Mouse (Mus musculus) cerebellum, postnatal 10 days (tissue): ENCODE measurements at regions not wholly inside any gene's neighbourhood (a gene's known extent, or its start where the extent isn't known, plus 50 kb on each side); places are given as distances from the start of the nearest gene placed in this dataset.

ENCODE experiments used
- DNase-seq, 2 experiments: peaks; one replicate each; pipeline ENCODE4 v3.0.0; 2021; ENCODE audit warnings: mixed read lengths in 2 of 2

DNA sequence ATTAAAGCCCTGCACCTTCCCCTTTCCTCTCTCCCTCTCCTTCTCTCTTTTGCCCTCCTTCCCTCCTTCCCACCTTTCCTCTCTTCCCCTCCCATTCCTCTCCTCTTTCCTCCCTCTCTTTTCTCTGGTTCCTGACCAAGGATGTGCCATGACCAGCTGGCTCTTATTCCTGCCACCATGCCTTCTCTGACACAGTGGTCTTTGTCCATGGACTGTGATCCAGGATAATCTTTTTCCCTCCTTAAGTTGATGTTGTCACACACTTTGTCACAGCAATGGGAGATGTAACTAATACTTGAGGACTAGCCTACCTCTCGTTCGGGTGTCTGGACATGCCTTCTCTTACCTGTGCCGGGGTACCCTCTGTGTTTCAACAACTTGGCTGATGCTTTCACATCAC, 86.4 kb downstream of the Anapc4 start:
- DNase-seq = peak; percentile 24 to 44

DNA sequence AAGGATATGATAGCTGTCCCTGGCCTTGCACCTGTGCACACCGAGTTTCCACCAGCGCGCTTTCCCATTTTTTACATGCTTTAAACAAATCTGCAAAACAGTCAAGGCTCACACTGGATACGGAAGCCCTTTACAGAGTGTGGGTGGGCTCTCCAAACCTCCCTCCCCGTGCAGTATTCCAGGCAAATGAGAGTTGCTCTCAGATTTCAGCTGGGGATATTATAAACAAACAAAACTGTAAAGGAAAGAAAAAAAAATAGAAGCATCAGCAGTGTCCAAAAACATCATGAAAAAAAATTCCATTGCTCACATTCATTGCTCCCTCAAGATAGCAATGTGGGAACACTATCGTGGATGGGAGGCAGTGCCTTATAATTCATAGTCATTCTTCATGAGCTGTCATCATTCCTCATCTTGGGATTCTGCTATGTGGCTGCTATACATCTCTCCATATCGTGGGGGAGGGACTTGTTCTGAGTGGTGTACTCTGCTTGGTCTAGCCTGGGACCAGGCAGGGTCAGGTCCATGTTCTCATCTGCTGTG, 87.0 kb downstream of the Anapc4 start:
- DNase-seq = peak in 1 of 2 experiments; percentile 31

- DNase-seq = no peak
Observed at GRCm38 (mm10) chr5:52925006-52925405, 91.2 kb downstream of the Anapc4 start.

DNA sequence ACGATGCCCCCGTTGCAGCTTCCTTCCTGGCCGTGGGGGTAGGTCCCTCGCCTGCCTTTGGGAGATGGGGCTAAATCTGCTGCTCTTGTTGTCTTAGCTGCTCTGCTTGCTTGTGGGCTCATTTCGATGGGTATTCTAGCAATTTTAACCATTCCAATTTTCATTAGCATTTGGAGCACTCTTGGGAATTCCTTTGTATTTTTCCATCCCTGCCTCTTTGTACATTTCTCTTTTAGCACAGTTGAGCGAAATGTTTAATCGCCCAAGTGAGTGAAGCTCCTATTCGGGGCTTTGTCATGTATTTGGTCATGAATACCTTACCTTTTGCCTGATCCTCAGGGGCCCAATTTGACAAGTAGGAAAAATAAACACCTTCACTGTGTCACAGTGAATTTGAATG, 95.9 kb downstream of the Anapc4 start:
- no peak for DNase-seq

- DNase-seq = peak; percentile 20 to 27
Observed at GRCm38 (mm10) chr5:52933291-52933690, 99.5 kb downstream of the Anapc4 start.

DNA sequence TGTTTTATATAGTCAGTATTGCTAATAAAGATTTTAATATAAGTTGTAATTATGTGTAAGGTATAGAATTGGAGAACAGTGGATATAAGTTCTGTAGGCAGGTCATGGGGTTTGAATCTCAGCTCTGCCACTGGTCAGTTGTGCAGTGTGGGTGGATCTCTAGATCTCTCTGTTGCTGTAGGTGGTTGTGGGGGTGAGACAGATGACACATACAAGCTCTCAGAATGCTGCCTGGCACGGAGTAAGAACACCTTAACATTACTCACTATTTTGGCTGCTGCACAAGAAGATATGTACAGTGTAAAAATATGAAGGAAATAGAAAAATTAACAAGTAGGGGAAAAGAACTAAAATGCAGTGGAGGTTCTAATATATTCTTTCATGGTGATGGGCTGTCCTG, 100.3 kb upstream of the Slc34a2 start:
- no peak for DNase-seq

DNA sequence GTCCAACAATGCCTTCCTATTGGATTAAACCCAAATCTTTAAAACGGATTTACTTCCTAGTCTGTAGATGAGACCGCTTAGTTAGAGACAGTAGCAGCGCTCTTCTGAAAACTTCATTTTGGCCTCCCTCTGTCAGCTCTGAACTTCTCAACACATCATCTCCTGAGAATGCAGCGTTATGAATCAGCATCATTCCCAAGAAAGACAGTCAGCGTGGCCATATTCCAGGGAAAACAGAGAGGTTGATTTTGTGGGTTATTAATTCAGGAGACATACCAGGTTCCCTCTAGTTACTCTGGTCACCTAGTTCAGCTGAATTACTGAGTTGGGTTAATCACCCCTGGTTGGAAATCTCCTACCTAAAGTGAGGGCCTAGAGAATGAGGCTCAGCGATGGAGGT, 97.9 kb upstream of the Slc34a2 start:
- no peak for DNase-seq

- no peak for DNase-seq
Observed at GRCm38 (mm10) chr5:52940645-52941044, 97.2 kb upstream of the Slc34a2 start.

DNA sequence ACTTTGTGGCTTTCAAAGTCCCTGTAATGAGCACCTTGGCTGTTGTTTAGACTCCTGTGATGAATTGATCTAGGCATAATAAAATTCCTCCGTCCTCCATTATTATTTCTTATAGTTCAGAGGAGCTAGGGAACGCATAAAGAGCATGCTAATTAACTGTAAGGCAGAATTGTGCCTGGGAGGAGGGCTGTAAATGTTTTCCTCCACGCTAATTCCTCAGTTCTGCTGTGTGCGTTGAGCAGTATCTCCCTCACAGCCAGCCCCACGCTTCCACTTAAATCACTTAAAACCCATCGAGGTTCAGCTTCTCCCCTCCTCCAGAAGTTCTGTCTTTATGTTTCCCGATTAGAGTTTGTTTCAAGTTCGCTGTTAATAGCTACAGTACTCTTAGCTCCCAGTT, 84.0 kb upstream of the Slc34a2 start:
- no peak for DNase-seq

GRCm38 (mm10) chr5:52954713-52955112, 83.2 kb upstream of the Slc34a2 start:
- DNase-seq = peak in 1 of 2 experiments; percentile 12

- no peak for DNase-seq
Observed at GRCm38 (mm10) chr5:52964209-52964608, 73.7 kb upstream of the Slc34a2 start.

GRCm38 (mm10) chr5:52971811-52972210, 66.1 kb upstream of the Slc34a2 start:
- DNase-seq = no peak

DNA sequence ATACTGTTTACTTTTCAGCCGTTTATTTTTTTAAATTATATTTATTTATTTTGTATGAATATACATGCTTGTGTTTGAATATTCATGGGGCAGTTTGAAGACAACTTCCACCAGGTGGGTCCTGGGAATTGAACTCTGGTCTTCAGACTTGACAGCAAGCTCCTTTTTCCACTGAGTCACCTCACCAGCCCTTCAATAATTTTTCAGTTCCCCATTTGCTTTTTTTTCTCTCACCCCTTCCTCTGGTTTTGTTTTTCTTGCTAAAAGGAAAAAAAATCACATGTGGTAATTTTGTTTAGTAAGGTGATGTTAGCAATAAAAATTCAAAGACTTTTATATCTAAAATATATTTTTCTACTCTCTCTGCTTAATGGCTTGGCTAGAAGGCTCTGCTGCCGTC, 64.9 kb upstream of the Slc34a2 start:
- no peak for DNase-seq

- no peak for DNase-seq
Observed at GRCm38 (mm10) chr5:52975557-52976088, 62.3 kb upstream of the Slc34a2 start.

DNA sequence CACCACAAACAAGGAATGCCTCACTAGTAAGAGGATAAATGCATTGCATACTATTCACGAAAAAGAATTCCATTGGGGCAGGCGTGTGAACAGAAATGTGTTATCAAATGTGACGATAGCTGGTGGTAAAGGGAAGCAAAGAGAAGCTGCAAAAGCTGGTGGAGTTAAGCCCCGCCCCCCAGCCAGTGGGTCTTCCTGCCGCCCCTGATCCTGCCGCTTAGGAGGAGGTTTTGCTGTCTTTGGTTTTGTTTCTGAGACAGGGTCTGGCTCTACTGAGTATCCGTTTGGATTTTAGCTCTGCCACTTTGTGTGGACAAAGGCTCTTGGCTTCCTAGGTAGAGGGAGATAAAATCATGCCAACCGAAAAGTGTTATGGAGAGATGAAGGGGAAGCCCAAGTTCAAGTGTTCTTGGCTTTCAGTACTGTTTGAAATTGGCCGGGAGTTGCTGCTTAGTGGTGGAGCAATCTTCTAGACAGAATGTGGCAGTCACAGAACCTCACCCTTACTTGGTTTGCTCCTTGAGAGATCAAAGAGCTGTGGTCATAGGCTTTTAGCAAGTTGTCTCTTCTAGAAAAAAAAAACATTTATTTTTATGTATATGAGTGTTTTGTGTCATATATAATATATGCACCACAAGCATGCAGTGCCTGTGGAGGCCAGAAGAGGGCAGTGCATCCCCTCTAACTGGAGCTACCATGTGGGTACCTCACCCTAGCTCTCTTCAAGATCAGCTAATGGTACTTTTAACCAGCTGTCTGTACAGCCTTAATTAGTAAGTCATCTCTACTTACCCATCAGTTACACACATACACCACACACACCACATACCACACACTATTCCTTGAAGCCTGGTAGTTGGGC, 59.8 kb upstream of the Slc34a2 start:
- DNase-seq = peak; percentile 36 to 60

- DNase-seq = no peak
Observed at GRCm38 (mm10) chr5:52979458-52979857, 58.4 kb upstream of the Slc34a2 start.

DNA sequence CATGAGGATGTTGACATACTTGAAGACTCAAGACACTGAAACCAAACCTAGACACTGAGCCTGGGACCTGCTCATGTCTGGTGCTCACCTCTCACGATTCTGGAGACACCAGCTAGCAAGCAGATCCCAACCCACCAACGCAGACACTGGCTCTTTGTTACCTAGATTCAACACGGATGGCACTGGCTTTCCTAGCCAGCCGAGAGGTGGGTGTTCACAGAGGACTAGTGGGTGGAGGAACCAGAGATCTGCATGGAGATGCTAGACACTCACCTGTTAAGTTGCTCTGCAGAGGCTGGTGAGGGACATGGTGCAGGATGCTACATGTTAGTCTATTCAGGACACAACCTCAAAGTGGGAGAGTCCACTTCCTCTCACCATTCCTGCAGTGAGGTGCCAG, 55.8 kb upstream of the Slc34a2 start:
- no peak for DNase-seq

DNA sequence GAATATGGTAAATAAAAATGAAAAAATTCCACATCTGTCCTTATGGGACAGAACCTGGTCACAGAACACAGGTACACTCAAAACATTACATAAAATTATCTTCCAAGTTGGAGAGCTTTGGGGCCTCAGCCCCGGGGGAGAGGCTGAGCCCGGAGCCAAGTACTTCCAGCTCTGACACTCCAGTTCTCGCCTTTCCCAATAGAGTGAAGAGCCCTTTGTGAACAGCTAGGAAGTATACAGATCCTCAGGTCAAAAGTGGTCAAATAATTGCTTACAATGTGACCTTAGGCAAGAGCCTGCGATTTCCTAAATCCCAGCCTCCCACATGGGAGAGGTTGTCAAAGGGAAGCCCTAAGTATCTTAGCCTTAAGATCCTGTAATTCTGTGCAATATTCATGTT, 55.1 kb upstream of the Slc34a2 start:
- DNase-seq = no peak
